Mouse (Mus musculus) liver, embryonic 14.5 days (tissue): ENCODE measurements at regions not wholly inside any gene's neighbourhood (a gene's known extent, or its start where the extent isn't known, plus 50 kb on each side); places are given as distances from the start of the nearest gene placed in this dataset.

ENCODE experiments used
- ATAC-seq: fragments of 200-750 bp; cut with Nextera tagmentation; 2 replicates; pipeline ENCODE4 v1.8.0; 2017; ENCODE audit warnings: moderate number of reproducible peaks, mild to moderate bottlenecking, moderate library complexity; ENCODE audit not compliant: insufficient read depth
- DNase-seq, 3 experiments: peaks; one replicate each; pipeline ENCODE4 v3.0.0-alpha.2; 2012 to 2013; ENCODE audit warnings: low read depth in 3 of 3, low spot score in 3 of 3
- H3K27ac ChIP-seq: fragments of 300-500 bp; sonication (generic); 2 replicates; pipeline ENCODE4 v1.5.1; 2014; ENCODE audit warnings: moderate library complexity, mild to moderate bottlenecking, control low read depth, inconsistent platforms
- H3K27me3 ChIP-seq: fragments of 300-500 bp; sonication (generic); 2 replicates; pipeline ENCODE4 v1.6.1; 2014; ENCODE audit warnings: mild to moderate bottlenecking, low read length, moderate library complexity; ENCODE audit not compliant: control insufficient read depth, insufficient read depth
- H3K36me3 ChIP-seq: fragments of 300-500 bp; sonication (generic); replicated peaks from 2 replicates; pipeline ENCODE4 v1.6.1; 2014; ENCODE audit warnings: low read depth; ENCODE audit not compliant: control insufficient read depth, insufficient read depth
- H3K4me1 ChIP-seq, 2 experiments: fragments of 200-500 bp in 1 of 2; fragments of 300-500 bp in 1 of 2; sonication (generic) in 1 of 2; replicated peaks; 2 replicates each; pipeline ENCODE4 v1.6.1; 2012 to 2014; ENCODE audit warnings: antibody characterized with exemption in 1 of 2, inconsistent platforms in 1 of 2, low read length in 1 of 2; ENCODE audit not compliant: control insufficient read depth in 2 of 2, insufficient read depth in 2 of 2
- H3K4me2 ChIP-seq: fragments of 300-500 bp; sonication (generic); 2 replicates; pipeline ENCODE4 v1.6.1; 2014; ENCODE audit warnings: low read depth, mild to moderate bottlenecking, control low read depth, moderate library complexity
- H3K4me3 ChIP-seq, 2 experiments: fragments of 200-500 bp in 1 of 2; fragments of 300-500 bp in 1 of 2; sonication (generic) in 1 of 2; 2 replicates each; pipeline ENCODE4 v1.5.1; 2012 to 2014; ENCODE audit warnings: low read depth in 2 of 2, low read length in 2 of 2, mild to moderate bottlenecking in 2 of 2, control low read depth in 1 of 2, inconsistent platforms in 1 of 2, moderate library complexity in 1 of 2; ENCODE audit not compliant: insufficient read depth in 1 of 2
- H3K9ac ChIP-seq: fragments of 300-500 bp; sonication (generic); replicated peaks from 2 replicates; pipeline ENCODE4 v1.6.1; 2014; ENCODE audit warnings: mild to moderate bottlenecking, control low read depth, moderate library complexity
- H3K9me3 ChIP-seq: fragments of 300-500 bp; sonication (generic); 2 replicates; pipeline ENCODE4 v1.6.1; 2016; ENCODE audit warnings: low read length, mixed read lengths; ENCODE audit not compliant: control insufficient read depth
- CTCF ChIP-seq: IDR thresholded peaks from 2 replicates; pipeline ENCODE4 v1.5.1; 2016; ENCODE audit warnings: antibody characterized with exemption, low read depth, control low read depth
- EP300 ChIP-seq: IDR thresholded peaks from 2 replicates; pipeline ENCODE4 v1.6.1; 2016; ENCODE audit warnings: antibody characterized with exemption, low read depth
- WGBS: fragments of 180-500 bp; shearing (Covaris S2); extraction: QIAGEN DNeasy Blood & Tissue Kit; methylation state at CpG from one replicate; pipeline ENCODE4 v1.1.7; 2014; ENCODE audit not compliant: insufficient replicate concordance; 5-methylcytosine and 5-hydroxymethylcytosine counted together

DNA sequence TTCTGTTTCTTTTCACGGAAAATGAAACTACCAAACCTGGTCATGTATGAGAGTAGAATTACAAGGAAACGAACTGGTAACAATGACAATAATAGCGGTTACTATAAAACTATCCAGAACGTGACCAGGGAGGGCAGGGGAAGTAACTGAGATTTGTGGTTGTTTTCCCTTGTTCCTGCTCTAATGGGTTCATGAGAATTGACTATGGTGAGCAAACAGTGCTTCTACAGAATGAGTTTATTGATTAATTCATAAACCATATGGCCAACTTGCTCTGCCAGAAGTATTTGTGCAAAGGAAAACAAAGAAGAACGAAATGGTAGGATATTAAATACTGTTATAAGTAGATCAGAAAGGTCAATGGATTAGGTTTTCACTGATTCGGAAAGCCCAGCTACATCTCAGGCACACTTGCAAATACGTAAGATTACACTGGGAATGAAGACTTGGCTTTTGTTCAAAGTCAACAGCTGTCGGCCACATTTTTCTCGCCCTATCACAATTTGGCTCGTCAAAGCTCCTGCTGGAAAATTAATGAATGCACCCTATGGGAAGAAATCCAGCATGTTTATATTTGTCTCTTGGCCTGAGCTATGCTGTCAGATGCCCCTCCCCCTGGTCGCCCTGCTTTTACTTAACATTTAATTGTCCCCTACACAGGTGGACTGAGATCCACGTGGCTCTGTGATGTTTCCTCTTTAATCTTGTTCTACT is 73.6 kb upstream of the Tent5a start:
- Histone ChIP-seq H3K27ac (no peak overlapping the region), H3K4me1 (no peaks in the 10 kb centered on the region), H3K4me3 (no peak overlapping the region), H3K36me3 (no peaks in the 10 kb centered on the region), H3K9ac (no peak overlapping the region), H3K4me2 (no peak overlapping the region), H3K9me3 (no peaks in the 10 kb centered on the region), H3K27me3 (no peaks in the 10 kb centered on the region)
- 60% methylated on average over 12 of the region's 12 CpGs for WGBS
- TF ChIP-seq CTCF (no peak), EP300 (no peak)
- ATAC-seq (no peak), DNase-seq (no peak)

GRCm38 (mm10) chr9:85394975-85395374 is 67.8 kb upstream of the Tent5a start:
- DNase-seq (no peak), ATAC-seq (no peak)
- Histone ChIP-seq H3K27ac (no peak overlapping the region), H3K9me3 (no peaks in the 10 kb centered on the region), H3K4me3 (no peak overlapping the region), H3K9ac (no peak overlapping the region), H3K36me3 (no peaks in the 10 kb centered on the region), H3K27me3 (no peaks in the 10 kb centered on the region), H3K4me1 (no peaks in the 10 kb centered on the region), H3K4me2 (no peak overlapping the region)
- TF ChIP-seq CTCF (no peak), EP300 (no peak)
- 56% methylated on average over 6 of the region's 6 CpGs for WGBS

DNA sequence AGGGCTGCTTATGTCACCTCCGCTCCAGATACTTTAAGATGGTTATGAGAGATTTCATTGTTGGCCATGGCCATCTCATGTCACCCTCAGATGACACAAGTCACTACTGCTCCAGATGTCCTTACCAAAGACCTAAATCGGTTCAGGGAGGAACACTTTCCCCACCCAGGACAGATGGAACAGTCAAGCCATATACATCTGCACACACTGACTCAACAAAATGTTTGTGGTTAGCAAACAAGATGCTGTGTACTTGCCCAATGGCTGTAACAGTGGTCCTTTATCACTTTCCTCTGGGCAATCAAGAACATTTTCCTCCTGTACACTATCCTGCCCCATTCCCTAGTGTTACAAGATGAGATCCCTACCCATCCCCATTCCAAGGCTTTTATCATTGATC is 64.1 kb upstream of the Tent5a start:
- H3K36me3 ChIP-seq, result no peaks in the 10 kb centered on the region
- H3K9me3 ChIP-seq, result no peaks in the 10 kb centered on the region
- H3K27ac ChIP-seq, result no peak overlapping the region
- H3K4me1 ChIP-seq, result no peaks in the 10 kb centered on the region
- 66% methylated on average over 2 of the region's 2 CpGs for WGBS
- H3K27me3 ChIP-seq, result no peaks in the 10 kb centered on the region
- TF ChIP-seq CTCF, result no peak
- TF ChIP-seq EP300, result no peak
- H3K9ac ChIP-seq, result no peak overlapping the region
- ATAC-seq (no peak), DNase-seq (no peak)
- H3K4me3 ChIP-seq, result no peak overlapping the region
- H3K4me2 ChIP-seq, result no peak overlapping the region

GRCm38 (mm10) chr9:85388775-85389393 is 61.7 kb upstream of the Tent5a start:
- Histone ChIP-seq H3K9me3 (no peaks in the 10 kb centered on the region), H3K36me3 (no peaks in the 10 kb centered on the region), H3K4me3 (no peak overlapping the region), H3K27ac (no peak overlapping the region), H3K9ac (no peak overlapping the region), H3K27me3 (no peaks in the 10 kb centered on the region), H3K4me1 (no peaks in the 10 kb centered on the region), H3K4me2 (no peak overlapping the region)
- 54% methylated on average over 7 of the region's 7 CpGs for WGBS
- TF ChIP-seq EP300 (no peak), CTCF (no peak)
- ATAC-seq (no peak), DNase-seq (no peak)

DNA sequence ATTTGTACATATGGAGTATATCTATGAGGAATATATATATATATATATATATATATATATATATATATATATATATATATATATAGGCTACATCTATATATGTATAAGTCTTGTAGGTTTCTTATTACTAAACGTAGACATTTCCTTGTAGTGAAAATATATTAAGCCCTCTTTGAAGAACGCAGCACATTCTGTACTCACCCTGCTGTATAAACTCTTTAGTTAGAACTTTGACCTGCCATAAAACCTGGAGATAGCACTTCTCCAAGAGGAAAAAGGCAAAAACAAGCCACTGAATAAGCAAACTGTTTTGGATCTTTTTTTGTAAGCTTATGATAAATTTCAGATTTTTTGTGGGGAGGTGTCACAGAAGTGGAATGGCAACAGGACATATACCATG is 55.3 kb upstream of the Tent5a start:
- Histone ChIP-seq H3K9me3 (no peaks in the 10 kb centered on the region), H3K27me3 (no peaks in the 10 kb centered on the region), H3K27ac (no peak overlapping the region), H3K36me3 (no peaks in the 10 kb centered on the region), H3K9ac (no peak overlapping the region), H3K4me2 (no peak overlapping the region), H3K4me1 (no peaks in the 10 kb centered on the region), H3K4me3 (no peak overlapping the region)
- ATAC-seq (no peak), DNase-seq (no peak)
- no peak for TF ChIP-seq EP300
- TF ChIP-seq CTCF, result no peak
- 73% methylated on average over 2 of the region's 2 CpGs for WGBS
